Mouse (Mus musculus): ENCODE data around the gene St3gal5.
"Not testable (repeated sequence)": the region's sequence is repeated elsewhere in the genome, so short reads cannot be mapped to it uniquely, and the experiment has no call there.

St3gal5 gene

GRCm38 (mm10) chr6:72097181-72097995 is at the start of gene St3gal5:
TSS of gene St3gal5 (plus strand) at chr6:72097592.
- DNase-seq (ENCODE audit: low read depth, low spot score), result peak; percentile 87

DNA sequence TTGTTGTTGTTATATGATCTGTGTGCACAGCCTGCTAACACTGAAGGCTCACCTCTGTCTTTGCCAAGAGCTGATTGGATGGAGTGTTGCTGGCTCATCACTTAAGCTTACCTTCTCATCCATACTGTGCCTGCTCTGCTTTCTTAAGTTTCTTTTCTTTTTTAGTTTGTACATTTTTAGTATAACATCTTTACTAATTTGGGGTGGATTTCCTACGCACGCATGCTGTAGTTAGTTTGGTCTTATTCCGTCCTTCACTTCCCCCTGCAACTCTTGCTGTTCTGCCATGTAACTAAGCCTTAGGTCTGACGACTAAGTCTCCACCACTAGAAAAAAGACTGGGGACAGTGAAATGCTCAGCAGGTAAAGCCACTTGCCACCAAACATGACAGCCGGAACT is 48.7 kb upstream of the St3gal5 start:
- no peak for DNase-seq (ENCODE audit: low read depth, low spot score)

DNA sequence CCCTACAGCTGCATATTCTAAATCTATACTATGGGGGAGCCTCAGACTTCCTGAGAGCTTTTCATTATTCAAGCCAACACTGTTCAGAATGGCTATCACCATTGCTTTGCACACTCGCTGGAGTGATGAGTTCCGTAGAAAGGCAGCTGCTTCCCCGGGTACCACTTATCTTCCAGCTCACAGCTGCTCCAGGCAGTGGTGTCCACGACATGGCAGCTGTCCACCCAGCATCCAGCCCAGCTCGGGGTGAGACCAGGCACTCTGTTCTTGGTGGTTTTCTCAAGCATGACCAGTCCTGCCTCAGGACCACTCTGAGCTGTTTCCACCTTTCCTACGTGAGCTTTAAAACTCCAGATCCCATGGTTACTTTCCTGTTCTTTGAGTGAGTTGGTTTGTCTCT is 47.5 kb upstream of the St3gal5 start:
- DNase-seq (ENCODE audit: low read depth, low spot score), result no peak

- no peak for DNase-seq (ENCODE audit: low read depth, low spot score)
Measured at GRCm38 (mm10) chr6:72050827-72051226, 46.6 kb upstream of the St3gal5 start.

DNA sequence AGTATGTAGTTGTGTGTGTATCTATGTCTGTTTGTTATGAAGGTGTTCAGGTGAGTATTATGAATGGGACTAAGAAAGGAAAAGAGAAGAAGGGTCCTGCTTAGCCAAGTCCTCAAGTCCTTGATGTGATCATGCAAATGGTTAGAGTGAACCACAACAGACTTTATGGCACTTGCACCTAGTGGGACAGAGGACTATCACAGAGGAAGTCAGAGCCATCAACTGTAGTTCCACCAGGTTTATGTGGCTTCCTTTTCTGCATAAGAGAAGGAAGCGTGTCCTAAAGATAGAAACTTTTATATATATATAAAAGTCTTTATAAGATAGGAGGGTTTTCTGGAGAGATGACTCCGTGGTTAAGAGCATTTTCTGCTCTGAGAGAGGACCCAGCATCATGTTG is 46.1 kb upstream of the St3gal5 start:
- DNase-seq (ENCODE audit: low read depth, low spot score), result no peak

- DNase-seq (ENCODE audit: low read depth, low spot score), result no peak
Measured at GRCm38 (mm10) chr6:72051757-72052156, 45.6 kb upstream of the St3gal5 start.

- DNase-seq (ENCODE audit: low read depth, low spot score), result no peak
Measured at GRCm38 (mm10) chr6:72056548-72056947, 40.8 kb upstream of the St3gal5 start.

- DNase-seq (ENCODE audit: low read depth, low spot score), result no peak
Measured at GRCm38 (mm10) chr6:72058398-72058889, 38.9 kb upstream of the St3gal5 start.

DNA sequence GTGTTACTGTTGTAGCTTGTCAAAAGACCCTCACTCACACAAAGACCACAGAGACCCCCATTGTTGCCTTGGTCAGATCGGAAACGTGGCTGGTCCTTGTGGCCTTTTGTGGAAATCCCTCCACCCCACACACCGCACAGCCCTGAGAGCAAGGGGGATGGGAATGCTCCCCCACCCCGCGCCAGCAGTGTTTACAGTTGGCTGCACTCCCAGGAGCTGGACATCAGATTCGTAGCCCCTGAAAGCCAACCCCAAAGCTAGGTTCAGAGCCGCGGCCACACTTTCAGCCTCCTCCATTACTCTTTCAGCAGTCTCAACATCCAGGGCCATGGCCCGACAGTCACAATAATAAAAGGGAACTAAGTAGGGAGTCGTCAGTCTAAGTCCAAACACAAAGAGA is 36.7 kb upstream of the St3gal5 start:
- not testable (repeated sequence) for DNase-seq (ENCODE audit: low read depth, low spot score)

- no peak for DNase-seq (ENCODE audit: low read depth, low spot score)
Measured at GRCm38 (mm10) chr6:72063718-72064117, 33.7 kb upstream of the St3gal5 start.

GRCm38 (mm10) chr6:72065988-72066387 is 31.4 kb upstream of the St3gal5 start:
- no peak for DNase-seq (ENCODE audit: low read depth, low spot score)

DNA sequence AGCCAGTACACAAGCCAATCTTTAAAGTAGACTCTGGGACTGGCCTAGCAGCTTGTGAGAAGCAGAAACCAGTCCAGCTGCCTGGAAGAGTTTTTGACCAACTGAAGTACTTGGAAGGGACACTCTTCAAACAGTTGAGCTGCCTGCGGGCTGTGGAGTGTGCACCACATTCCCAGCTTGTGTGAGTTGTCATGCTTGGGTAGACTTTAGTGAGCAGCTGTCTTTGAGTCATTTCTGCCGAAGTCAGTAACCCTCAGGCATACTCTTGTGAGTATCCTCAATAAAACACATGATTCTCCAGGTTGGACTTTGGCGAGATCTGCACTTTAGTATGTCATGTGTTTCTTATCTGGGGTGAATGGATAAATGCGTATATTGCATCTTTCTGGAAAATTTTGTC is 29.0 kb upstream of the St3gal5 start:
- DNase-seq (ENCODE audit: low read depth, low spot score), result no peak

- DNase-seq (ENCODE audit: low read depth, low spot score), result no peak
Measured at GRCm38 (mm10) chr6:72071281-72071870, 26.0 kb upstream of the St3gal5 start.

DNA sequence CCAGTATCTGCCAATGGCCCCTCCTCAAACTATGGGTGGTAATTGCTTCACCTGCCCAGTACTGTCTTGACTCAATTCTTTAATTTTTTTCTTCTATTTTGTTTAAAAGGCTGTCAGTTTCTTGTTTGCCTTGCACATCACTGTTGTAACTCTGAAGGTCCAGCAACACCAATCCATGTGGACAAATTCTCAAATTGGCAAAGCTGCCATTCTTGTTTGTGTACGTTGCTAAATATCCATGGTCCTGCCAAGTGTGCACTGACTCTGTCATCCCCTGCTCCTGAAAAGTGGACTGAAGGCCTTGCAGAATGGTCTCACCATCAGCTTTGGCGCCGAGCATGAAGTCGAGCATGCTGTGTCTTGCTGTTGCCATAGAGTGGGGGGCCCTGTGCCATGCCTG is 23.6 kb upstream of the St3gal5 start:
- DNase-seq (ENCODE audit: low read depth, low spot score), result no peak

DNA sequence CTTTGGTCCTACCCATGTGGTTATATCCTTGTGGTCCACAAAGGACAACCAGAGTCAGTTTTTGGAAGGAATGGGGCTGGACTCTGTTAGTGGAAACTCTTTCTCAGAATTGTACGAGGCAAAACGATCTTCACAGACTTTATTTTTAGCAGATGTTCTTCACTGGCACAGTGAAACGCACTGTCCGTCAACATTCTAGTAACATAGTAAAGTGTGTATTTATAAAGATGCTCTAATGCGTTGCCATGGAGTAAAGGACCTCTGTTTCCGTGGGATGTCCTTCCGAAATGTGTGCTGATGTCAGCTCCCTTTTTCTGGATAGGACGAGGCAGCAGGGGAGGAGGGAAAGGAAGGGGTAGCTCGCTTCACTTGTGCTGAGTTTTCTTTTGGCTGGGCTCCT is 20.9 kb upstream of the St3gal5 start:
- no peak for DNase-seq (ENCODE audit: low read depth, low spot score)

DNA sequence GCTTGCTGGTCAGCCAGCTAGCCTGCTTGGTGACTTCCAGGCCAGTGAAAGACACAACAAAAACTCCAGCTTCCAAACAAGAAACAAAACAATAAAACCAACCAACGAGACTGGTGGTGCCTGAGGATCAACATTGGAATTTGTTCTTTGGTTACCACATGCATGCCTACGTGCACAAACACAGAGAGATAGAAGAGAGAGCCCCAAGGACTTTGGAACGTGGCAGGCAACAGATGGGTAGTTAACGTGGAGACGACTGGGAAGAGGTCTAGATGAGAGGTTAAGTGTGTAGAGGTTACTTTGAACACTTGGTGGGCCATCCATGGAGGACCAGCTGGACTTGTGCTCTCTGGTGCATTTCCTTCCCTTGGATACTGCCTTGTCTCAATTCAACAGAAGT is 19.2 kb upstream of the St3gal5 start:
- DNase-seq (ENCODE audit: low read depth, low spot score), result no peak

DNA sequence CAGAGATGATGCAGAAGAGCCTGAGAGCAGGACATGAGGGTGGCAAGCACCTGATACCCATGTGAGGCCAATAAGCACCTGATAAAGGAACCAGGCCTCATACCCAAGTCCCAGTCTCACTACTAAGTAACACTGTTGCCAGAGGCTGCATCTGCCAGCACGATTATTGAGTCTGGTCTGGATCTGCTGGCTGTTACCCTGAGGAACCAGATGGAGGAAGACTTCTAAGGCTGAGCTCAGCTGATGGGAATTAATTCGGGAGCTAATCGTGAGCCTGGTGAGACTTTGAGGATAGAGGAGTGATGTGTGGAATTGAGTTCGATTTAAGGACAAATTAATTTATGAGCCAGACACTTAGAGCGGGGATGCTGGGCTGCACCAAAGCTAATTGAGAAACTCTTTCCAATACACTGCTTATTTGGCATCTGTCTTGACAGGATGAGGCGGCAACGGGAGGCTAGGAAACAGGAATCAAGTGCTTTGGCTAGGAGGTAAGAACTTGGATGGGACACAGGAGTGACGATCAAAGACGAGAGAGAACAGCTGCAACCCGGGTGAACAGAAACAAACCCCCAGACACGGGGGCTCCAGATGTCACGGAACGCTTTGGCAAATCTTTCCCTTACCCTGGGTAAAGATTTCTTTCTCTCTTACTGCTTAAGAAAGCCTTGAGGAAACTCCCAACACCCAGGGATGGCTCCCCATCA is 15.9 kb upstream of the St3gal5 start:
- DNase-seq (ENCODE audit: low read depth, low spot score), result no peak

- DNase-seq (ENCODE audit: low read depth, low spot score), result no peak
Measured at GRCm38 (mm10) chr6:72087402-72087801, 10.0 kb upstream of the St3gal5 start.

DNA sequence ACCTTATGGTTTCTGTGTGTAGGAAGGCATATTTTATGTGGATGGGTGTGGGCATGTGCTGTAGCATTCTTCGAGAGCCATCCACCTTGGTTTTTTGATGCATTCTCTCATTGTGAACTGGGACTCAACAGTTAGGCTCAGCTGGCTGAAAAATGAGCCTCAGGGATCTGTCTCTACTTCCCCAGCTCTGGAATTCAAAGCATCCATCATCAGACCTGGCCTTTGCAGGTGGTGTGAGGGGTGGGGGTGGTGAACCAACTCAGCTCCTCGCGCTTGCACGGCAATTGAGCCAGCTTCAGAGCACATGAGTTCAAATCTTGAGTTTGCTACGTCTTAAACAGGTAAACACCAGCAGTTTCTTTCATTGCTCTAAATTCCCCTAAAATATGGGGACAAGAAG is 7.5 kb upstream of the St3gal5 start:
- no peak for DNase-seq (ENCODE audit: low read depth, low spot score)

DNA sequence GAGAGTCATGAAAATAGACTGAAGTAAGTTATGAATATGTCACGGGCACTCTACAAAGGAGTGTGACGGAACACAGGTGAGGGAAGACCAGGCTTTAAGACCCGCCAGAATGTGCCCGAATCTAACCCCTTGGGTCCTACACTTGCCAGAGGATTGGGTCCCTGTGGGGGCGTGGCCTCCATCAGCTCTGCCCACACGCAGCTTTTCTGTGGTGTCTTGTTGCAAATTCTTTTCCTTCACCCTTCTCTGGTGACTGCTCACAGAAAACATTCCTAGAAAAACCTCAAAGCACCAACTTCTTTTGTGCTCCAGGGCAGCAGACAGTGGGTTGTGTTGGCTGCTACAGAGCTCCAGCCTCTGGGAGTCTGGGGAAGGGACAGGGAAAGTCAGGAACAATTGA is 6.4 kb upstream of the St3gal5 start:
- DNase-seq (ENCODE audit: low read depth, low spot score), result no peak

DNA sequence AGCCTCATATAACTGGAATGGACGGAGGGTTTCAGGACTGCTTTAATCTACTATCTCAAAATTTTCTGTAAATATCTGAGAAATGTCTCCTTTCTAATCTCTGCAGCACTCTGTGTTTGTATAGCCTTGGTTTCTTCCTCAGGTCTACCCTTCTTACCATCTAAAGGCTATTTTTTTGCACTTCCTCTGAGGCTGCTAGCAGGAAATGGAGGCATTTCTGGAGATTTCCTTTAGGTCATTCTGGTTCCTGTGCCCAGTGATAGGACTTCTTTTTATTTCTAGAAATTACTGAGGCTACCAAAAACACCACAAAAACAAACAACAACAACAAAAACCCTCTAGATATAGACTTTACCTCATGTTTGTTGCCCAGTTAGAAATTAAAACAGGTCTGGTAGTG is 4.3 kb upstream of the St3gal5 start:
- no peak for DNase-seq (ENCODE audit: low read depth, low spot score)

GRCm38 (mm10) chr6:72096217-72096616 is 1.2 kb upstream of the St3gal5 start:
- no peak for DNase-seq (ENCODE audit: low read depth, low spot score)

- no peak for DNase-seq (ENCODE audit: low read depth, low spot score)
Measured at GRCm38 (mm10) chr6:72096669-72097068, 723 bp upstream of the St3gal5 start.
